Mouse (Mus musculus): Measurements from ENCODE around the gene E130114P18Rik.

Gene E130114P18Rik

GRCm38 (mm10) chr4:97615031-97615430, 162.8 kb downstream of the E130114P18Rik start:
- DNase-seq (ENCODE audit: extremely low read depth, insufficient read length, low spot score): no peak

GRCm38 (mm10) chr4:97611251-97611847, 166.5 kb downstream of the E130114P18Rik start:
- DNase-seq (ENCODE audit: extremely low read depth, insufficient read length, low spot score): no peak

DNA sequence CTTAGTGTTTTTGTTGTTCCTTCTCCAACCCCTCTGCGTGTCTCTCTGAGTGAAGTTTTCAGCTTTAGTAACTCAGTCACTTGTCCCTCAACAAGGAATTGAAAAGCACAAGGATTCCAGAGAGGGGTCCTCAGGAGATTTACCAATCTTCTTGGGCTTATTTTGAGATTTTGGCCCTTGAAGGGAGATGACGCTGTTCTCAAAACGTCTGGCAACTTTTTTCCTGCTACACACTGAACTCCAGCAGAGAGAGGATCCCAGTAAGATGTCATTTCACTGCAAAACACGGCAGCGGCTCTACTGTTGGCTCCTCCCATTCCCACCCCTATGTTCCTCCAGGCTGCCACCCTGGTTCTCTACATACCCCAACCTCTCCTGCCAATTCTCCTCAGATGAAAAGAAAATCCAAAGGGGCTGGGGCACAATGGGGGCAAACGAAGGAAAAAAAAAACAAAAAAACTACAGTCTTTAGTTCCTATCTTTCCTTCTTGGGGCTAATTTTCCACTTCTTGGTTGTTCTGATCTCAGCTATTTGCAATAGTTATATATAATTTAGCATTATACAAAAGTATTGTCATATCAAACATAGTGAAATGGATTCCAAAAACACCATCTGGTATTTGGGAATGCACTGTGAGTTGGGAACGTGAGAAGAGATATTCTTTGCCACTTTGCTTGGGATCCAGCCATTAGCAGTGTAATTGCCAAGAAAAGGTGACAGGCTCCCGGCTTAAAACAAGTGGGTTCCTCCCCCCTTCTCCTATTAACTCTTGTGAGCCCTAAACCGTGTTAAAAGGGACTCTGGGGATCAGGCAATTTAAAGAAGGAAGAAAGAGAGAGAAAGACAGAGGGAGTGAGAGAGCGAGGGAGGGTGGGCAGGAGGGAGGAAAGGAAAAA, 167.8 kb downstream of the E130114P18Rik start:
- DNase-seq (ENCODE audit: extremely low read depth, insufficient read length, low spot score): no peak

DNA sequence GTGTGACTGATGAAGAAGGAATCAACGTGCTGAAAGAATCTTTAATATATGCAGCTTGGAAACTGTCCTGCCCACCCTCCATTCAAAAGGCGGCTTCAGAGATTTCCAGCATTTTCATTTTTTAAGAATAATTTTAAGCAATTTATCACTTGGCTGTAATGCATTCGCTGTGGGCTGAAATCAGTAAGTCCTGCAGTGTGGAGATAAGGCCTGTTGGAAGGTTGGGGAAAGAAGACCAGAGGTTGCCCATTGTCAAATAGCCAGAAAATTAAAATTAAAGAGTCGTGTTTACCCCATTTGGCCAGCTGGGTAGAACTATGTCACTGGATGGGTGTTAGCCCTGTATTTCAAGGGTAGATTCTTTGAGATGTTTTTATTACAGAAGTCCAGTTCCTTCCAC, 168.5 kb downstream of the E130114P18Rik start:
- DNase-seq (ENCODE audit: extremely low read depth, insufficient read length, low spot score): no peak

- no peak for DNase-seq (ENCODE audit: extremely low read depth, insufficient read length, low spot score)
Observed at GRCm38 (mm10) chr4:97608728-97609127, 169.2 kb downstream of the E130114P18Rik start.

GRCm38 (mm10) chr4:97608134-97608533, 169.7 kb downstream of the E130114P18Rik start:
- DNase-seq (ENCODE audit: extremely low read depth, insufficient read length, low spot score): no peak

GRCm38 (mm10) chr4:97607169-97607568, 170.7 kb downstream of the E130114P18Rik start:
- no peak for DNase-seq (ENCODE audit: extremely low read depth, insufficient read length, low spot score)

GRCm38 (mm10) chr4:97606524-97606923, 171.4 kb downstream of the E130114P18Rik start:
- no peak for DNase-seq (ENCODE audit: extremely low read depth, insufficient read length, low spot score)

- peak; percentile 45 for DNase-seq (ENCODE audit: extremely low read depth, insufficient read length, low spot score)
Observed at GRCm38 (mm10) chr4:97602579-97602978, 175.3 kb downstream of the E130114P18Rik start.

DNA sequence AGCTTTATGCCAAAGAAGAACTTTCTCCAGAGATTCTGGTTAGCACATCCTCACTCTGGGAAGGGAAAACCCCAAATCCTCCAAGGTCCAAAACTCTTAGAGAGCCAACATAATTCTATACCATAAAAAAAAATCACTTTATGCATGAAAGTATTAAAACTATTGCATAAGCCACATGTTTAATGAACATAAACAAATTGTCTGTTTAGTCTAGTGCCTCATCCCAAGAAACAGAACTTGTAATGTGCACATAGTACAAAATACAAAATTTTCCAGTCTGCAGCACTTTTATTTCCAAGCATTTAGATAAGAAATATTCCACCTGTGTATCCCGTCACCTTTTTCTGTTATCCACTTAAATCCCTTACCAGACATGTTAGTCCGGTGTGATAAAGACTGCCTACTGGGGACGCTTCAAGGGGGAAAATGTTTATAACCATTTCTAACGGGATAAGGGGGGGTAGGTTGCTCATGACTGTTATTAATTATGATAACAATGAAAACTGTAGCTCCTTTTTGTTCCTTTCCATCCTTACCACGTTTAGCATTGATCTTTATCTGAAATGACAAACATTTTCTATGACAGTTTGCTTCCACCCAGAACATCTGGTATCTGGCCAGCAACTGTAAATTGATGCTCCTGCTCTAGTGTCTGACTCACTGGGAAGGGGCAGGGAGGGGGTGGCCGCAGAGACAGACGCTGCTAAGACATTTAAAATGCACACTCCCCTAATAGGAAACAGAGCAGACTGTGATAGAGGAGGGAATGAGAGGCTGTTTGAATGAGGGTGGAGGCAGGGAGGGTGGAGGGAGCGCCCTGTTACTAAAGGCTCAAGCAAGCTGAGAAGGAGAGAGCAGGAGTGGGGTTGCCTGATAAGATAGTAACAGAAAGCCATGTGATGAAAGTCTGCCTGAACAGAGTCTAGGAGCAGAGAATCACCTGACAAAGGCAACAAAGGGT, 176.7 kb downstream of the E130114P18Rik start:
- DNase-seq (ENCODE audit: extremely low read depth, insufficient read length, low spot score): no peak

DNA sequence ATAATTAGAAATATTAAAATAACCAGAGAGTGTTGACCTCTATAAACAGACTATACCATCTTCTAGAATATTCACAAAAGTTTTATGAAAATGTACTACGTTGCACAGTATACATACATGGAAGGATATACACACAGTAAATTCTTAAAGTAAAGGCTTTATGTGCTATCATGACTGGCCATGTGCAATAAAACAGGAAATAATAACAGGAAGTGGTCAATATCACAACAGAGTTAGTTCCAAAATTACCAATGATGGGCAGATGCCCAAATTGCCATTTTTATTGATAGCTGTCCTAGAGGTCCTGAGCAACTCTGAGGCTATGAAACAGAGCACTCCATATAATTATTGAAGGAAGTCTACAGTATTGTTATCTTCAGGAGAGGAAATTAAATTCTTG, 180.4 kb downstream of the E130114P18Rik start:
- no peak for DNase-seq (ENCODE audit: extremely low read depth, insufficient read length, low spot score)

DNA sequence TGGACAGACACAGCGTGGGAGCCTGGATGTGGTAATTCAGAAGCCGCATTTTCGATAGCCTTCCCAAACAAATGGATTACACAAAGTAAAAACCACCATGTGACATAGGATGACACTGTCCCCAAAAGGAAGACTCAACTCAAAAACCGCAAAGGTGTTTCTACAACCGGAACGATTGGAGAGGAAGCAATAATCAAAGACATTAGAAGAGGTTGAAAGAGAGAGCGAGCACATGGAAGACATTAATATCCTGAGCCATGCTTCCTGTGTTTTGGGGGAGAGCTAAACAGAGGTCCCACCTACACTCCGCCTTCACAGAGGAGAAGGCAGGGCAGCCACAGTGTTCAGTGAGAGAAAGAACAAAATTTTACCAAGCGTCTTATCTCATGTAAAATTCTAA, 181.5 kb downstream of the E130114P18Rik start:
- DNase-seq (ENCODE audit: extremely low read depth, insufficient read length, low spot score): no peak

- DNase-seq (ENCODE audit: extremely low read depth, insufficient read length, low spot score): no peak
Observed at GRCm38 (mm10) chr4:97593869-97594268, 184.0 kb downstream of the E130114P18Rik start.

- DNase-seq (ENCODE audit: extremely low read depth, insufficient read length, low spot score): no peak
Observed at GRCm38 (mm10) chr4:97589790-97590189, 188.1 kb downstream of the E130114P18Rik start.

DNA sequence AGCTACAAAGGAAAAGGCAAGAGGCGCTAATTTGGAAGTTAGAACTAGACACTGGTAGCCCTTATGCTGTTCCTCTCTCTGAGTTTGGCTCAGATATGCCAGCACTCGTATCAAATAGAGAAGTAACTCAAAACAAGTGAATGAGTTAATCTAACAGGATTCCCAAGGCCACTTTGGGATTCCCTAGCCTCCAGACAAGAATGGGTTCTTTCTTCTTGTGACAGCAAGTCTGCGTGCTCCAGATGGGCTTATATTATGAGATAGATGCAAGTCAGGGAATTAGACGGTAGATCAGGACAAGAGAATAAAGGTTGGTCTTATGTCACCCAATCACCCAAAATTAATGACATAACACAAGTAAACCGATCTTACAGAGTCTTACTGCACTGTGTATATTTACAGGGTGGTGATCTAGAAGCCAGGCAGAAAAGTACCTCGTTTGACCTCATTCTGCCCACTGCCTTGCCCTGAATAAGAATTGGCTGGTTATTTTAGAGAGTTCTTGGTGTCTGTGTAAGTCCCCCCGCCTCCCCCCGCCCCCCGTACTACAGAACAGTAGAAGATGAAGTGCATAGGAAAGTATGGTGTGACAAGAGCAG, 190.4 kb downstream of the E130114P18Rik start:
- DNase-seq (ENCODE audit: extremely low read depth, insufficient read length, low spot score): no peak

GRCm38 (mm10) chr4:97585170-97585569, 192.7 kb downstream of the E130114P18Rik start:
- no peak for DNase-seq (ENCODE audit: extremely low read depth, insufficient read length, low spot score)

DNA sequence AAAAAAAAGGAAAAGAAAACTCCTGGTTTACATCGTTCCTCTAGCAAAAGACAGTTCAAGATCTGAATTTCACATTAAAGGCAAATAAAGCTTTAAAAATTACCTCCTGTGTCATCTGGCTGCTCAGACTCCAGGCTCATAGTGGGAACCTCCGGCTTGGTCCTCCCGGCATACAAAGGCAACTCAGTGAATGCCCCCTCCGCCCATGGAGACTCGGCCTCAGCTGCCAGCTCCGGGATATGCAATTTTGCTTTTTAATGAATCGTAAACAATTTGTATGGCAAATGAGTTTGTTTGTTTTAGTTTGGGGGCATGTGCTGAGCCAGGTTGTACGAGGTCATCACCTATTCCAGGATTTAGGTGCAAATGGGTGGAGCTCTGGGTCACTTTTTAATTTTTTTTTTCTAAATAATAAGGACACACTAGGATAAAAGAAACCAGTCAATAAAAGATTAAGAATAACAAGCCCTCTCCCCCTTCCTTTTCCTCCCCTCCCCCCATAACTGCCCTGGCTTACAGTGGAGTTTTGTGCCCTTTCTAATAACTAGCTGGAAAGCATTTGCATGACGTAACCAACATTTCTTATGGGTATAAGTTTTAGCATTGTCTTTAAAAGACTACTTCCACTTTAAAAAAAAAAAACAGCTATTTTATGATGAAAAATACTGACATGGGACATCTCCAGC, 193.3 kb downstream of the E130114P18Rik start:
- no peak for DNase-seq (ENCODE audit: extremely low read depth, insufficient read length, low spot score)

- DNase-seq (ENCODE audit: extremely low read depth, insufficient read length, low spot score): no peak
Observed at GRCm38 (mm10) chr4:97582796-97583430, 195.0 kb downstream of the E130114P18Rik start.

DNA sequence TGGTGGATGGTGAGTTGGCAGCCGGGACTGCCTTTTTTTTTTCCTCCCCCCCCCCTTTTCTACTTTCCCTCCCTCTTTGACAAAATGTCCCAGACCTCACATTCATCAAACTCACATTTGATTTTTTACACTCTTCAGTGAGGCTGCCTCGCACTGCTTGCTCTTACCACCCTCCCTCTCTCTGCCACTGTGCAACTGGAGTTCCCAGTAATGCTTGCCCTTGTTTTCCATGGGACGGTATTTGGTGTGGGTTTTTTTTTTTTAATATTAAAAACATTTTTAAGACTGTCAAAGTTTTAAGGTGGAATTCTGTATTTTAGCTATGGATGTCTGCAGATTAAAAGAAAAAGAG, 195.8 kb downstream of the E130114P18Rik start:
- DNase-seq (ENCODE audit: extremely low read depth, insufficient read length, low spot score): no peak
